8 mouse cellular contexts compared by ENCODE assay signal in genomic region chr17:24848600-24849031, GRCm38 (mm10). TPM values are rescaled to one million over a fixed set of nuclear protein-coding genes. Genes with fewer than 3 reads are reported as not detected.
DNase-seq lines count a peak whose midpoint lies in the region; ATAC-seq lines count a peak whose summit lies in the region.

No protein-coding gene starts in this region.

- no peak overlapping the region for H3K27ac ChIP-seq in embryonic facial prominence, embryonic 14.5 days (replicated peaks; ENCODE audit: low read depth, low read length)
- no peak overlapping the region for H3K27ac ChIP-seq in kidney, embryonic 14.5 days (ENCODE audit: low read depth, low read length)
- H3K27ac ChIP-seq in midbrain, embryonic 15.5 days, result no peak overlapping the region

- H3K9ac ChIP-seq in embryonic facial prominence, embryonic 14.5 days (ENCODE audit: low read depth, low read length), result no peak overlapping the region
- no peak overlapping the region; the same call in 1 of the 2 replicates for H3K9ac ChIP-seq in kidney, embryonic 14.5 days (ENCODE audit: low read depth, low read length)
- no peak overlapping the region for H3K9ac ChIP-seq in midbrain, embryonic 15.5 days

- H3K9me3 ChIP-seq in embryonic facial prominence, embryonic 14.5 days (ENCODE audit: control insufficient read depth, low read length), result no peaks in the 10 kb centered on the region
- no peaks in the 10 kb centered on the region for H3K9me3 ChIP-seq in kidney, embryonic 14.5 days (ENCODE audit: control insufficient read depth, low read length)
- H3K9me3 ChIP-seq in midbrain, embryonic 15.5 days, result no peaks in the 10 kb centered on the region

- H3K4me3 ChIP-seq in embryonic facial prominence, embryonic 14.5 days (ENCODE audit: low read depth, low read length), result peak overlapping the region; percentile 88; the same call in 1 of the 2 replicates
- H3K4me3 ChIP-seq in kidney, embryonic 14.5 days (ENCODE audit: low read length), result peak overlapping the region; percentile 85
- H3K4me3 ChIP-seq in midbrain, embryonic 15.5 days, result no peak overlapping the region

- ATAC-seq in embryonic facial prominence, embryonic 14.5 days (ENCODE audit: low read depth), result no peak
- no peak for ATAC-seq in kidney, embryonic 14.5 days (ENCODE audit: low FRiP score, low TSS enrichment)
- no peak for ATAC-seq in midbrain, embryonic 15.5 days (replicated peaks)

- peaks cover 13% of the 10 kb centered on the region for H3K4me1 ChIP-seq in embryonic facial prominence, embryonic 14.5 days (ENCODE audit: control insufficient read depth, insufficient read depth, low read length)
- H3K4me1 ChIP-seq in kidney, embryonic 14.5 days (ENCODE audit: control insufficient read depth, insufficient read depth, low read length), result peaks cover 11% of the 10 kb centered on the region
- H3K4me1 ChIP-seq in midbrain, embryonic 15.5 days, result peaks cover 26% of the 10 kb centered on the region

- H3K36me3 ChIP-seq in embryonic facial prominence, embryonic 14.5 days (ENCODE audit: control insufficient read depth, insufficient read depth, low read length), result peaks cover 10% of the 10 kb centered on the region
- H3K36me3 ChIP-seq in kidney, embryonic 14.5 days (ENCODE audit: control insufficient read depth, insufficient read depth, low read length), result peaks cover 2% of the 10 kb centered on the region; the same call in 1 of the 2 replicates
- H3K36me3 ChIP-seq in midbrain, embryonic 15.5 days (replicated peaks), result 0 out of 2 replicates have a peak, but pooled peaks cover 3% of the 10 kb centered on the region

- H3K27me3 ChIP-seq in embryonic facial prominence, embryonic 14.5 days (replicated peaks; ENCODE audit: control insufficient read depth, insufficient read depth, low read length), result peaks cover 9% of the 10 kb centered on the region; the same call in 1 of the 2 replicates
- peaks cover 8% of the 10 kb centered on the region; the same call in 1 of the 2 replicates for H3K27me3 ChIP-seq in kidney, embryonic 14.5 days (ENCODE audit: control insufficient read depth, insufficient read depth, low read length)
- H3K27me3 ChIP-seq in midbrain, embryonic 15.5 days (replicated peaks), result no peaks in the 10 kb centered on the region

- H3K4me2 ChIP-seq in embryonic facial prominence, embryonic 14.5 days (ENCODE audit: low read depth, low read length), result peak overlapping the region; percentile 65
- peak overlapping the region; percentile 84 for H3K4me2 ChIP-seq in kidney, embryonic 14.5 days (replicated peaks; ENCODE audit: low read depth, low read length)
- peak overlapping the region; percentile 95 for H3K4me2 ChIP-seq in midbrain, embryonic 15.5 days

- intact Hi-C loops in heart, postnatal 10 days (cut with DNase I), result no loop called here

- DNase-seq in heart, adult 11 months, result peak; percentile 86
- DNase-seq in heart, postnatal 10 days, result no peak
- DNase-seq in embryonic facial prominence, embryonic 14.5 days (ENCODE audit: low spot score), result no peak
- DNase-seq in right cerebral cortex, postnatal 36 days (ENCODE audit: low spot score in 2 of 2), result no peak
- no peak for DNase-seq in adrenal gland, postnatal 10 days
- DNase-seq in layer of hippocampus, postnatal 10 days (ENCODE audit: low spot score in 2 of 2), result no peak

RNA-seq across cellular contexts. Expression of gene Fahd1, which starts 1.5 kb away (rescaled TPM):
- 10 to 100 TPM; 62.4 to 66.0 TPM for total RNA-seq in heart, postnatal 10 days (2021)
- 16.2 and 20.0 TPM in 2 replicates for polyA plus RNA-seq in embryonic facial prominence, embryonic 14.5 days (2014; fragmentation: Nextera tagmentation; extraction: Ambion mirVana)
- 30.4 and 34.1 TPM in 2 replicates for polyA plus RNA-seq in kidney, embryonic 14.5 days (2014; fragmentation: Nextera tagmentation; extraction: Ambion mirVana)
- 19.1 TPM in 2 replicates for polyA plus RNA-seq in midbrain, embryonic 15.5 days (2015; fragmentation: Nextera tagmentation; extraction: Ambion mirVana)
- 10 to 100 TPM; 43.4 to 52.2 TPM for total RNA-seq in adrenal gland, postnatal 10 days (2021)
- total RNA-seq in layer of hippocampus, postnatal 10 days (2021), result 10 to 100 TPM; 15.6 to 16.2 TPM

RNA-seq across cellular contexts. Expression of gene Hagh, which starts 8.7 kb away (rescaled TPM):
- 100 to 1,000 TPM; 110 to 117 TPM for total RNA-seq in heart, postnatal 10 days (2021)
- 40.6 and 43.3 TPM in 2 replicates for polyA plus RNA-seq in embryonic facial prominence, embryonic 14.5 days (2014; fragmentation: Nextera tagmentation; extraction: Ambion mirVana)
- polyA plus RNA-seq in kidney, embryonic 14.5 days (2014; fragmentation: Nextera tagmentation; extraction: Ambion mirVana), result 46.6 and 55.4 TPM in 2 replicates
- polyA plus RNA-seq in midbrain, embryonic 15.5 days (2015; fragmentation: Nextera tagmentation; extraction: Ambion mirVana), result 61.5 and 66.8 TPM in 2 replicates
- 100 to 1,000 TPM; 132 to 147 TPM for total RNA-seq in adrenal gland, postnatal 10 days (2021)
- total RNA-seq in layer of hippocampus, postnatal 10 days (2021), result 10 to 100 TPM; 81.5 to 87.7 TPM

RNA-seq across cellular contexts. Expression of gene Igfals, which starts 17.2 kb away (rescaled TPM):
- 10 to 100 TPM in 1 of 2 experiments, 1 to 10 TPM in 1; 9.9 to 14.0 TPM for total RNA-seq in heart, postnatal 10 days (2021)
- 0.22 and 0.51 TPM in 2 replicates for polyA plus RNA-seq in embryonic facial prominence, embryonic 14.5 days (2014; fragmentation: Nextera tagmentation; extraction: Ambion mirVana)
- 0.49 and 1.0 TPM in 2 replicates for polyA plus RNA-seq in kidney, embryonic 14.5 days (2014; fragmentation: Nextera tagmentation; extraction: Ambion mirVana)
- 0.10 TPM in 1 of 2 replicates, not detected in the other for polyA plus RNA-seq in midbrain, embryonic 15.5 days (2015; fragmentation: Nextera tagmentation; extraction: Ambion mirVana)
- 10 to 100 TPM in 1 of 2 experiments, 1 to 10 TPM in 1; 9.1 to 17.1 TPM for total RNA-seq in adrenal gland, postnatal 10 days (2021)
- not detected for total RNA-seq in layer of hippocampus, postnatal 10 days (2021)

RNA-seq across cellular contexts. Expression of gene Nubp2, which starts 37.5 kb away (rescaled TPM):
- 10 to 100 TPM; 27.0 to 27.8 TPM for total RNA-seq in heart, postnatal 10 days (2021)
- 47.5 and 48.0 TPM in 2 replicates for polyA plus RNA-seq in embryonic facial prominence, embryonic 14.5 days (2014; fragmentation: Nextera tagmentation; extraction: Ambion mirVana)
- 57.1 and 61.8 TPM in 2 replicates for polyA plus RNA-seq in kidney, embryonic 14.5 days (2014; fragmentation: Nextera tagmentation; extraction: Ambion mirVana)
- 61.2 and 65.7 TPM in 2 replicates for polyA plus RNA-seq in midbrain, embryonic 15.5 days (2015; fragmentation: Nextera tagmentation; extraction: Ambion mirVana)
- total RNA-seq in adrenal gland, postnatal 10 days (2021), result 10 to 100 TPM; 42.2 to 43.7 TPM
- total RNA-seq in layer of hippocampus, postnatal 10 days (2021), result 10 to 100 TPM; 40.4 to 40.5 TPM

RNA-seq across cellular contexts. Expression of gene Spsb3, which starts 37.8 kb away (rescaled TPM):
- 10 to 100 TPM; 41.3 to 45.8 TPM for total RNA-seq in heart, postnatal 10 days (2021)
- 40.8 and 41.7 TPM in 2 replicates for polyA plus RNA-seq in embryonic facial prominence, embryonic 14.5 days (2014; fragmentation: Nextera tagmentation; extraction: Ambion mirVana)
- 32.1 and 36.8 TPM in 2 replicates for polyA plus RNA-seq in kidney, embryonic 14.5 days (2014; fragmentation: Nextera tagmentation; extraction: Ambion mirVana)
- polyA plus RNA-seq in midbrain, embryonic 15.5 days (2015; fragmentation: Nextera tagmentation; extraction: Ambion mirVana), result 94.1 and 97.2 TPM in 2 replicates
- total RNA-seq in adrenal gland, postnatal 10 days (2021), result 10 to 100 TPM; 31.5 to 35.6 TPM
- 10 to 100 TPM; 36.4 to 36.9 TPM for total RNA-seq in layer of hippocampus, postnatal 10 days (2021)

Comparison
In these comparisons a context has a peak if more than half of its experiments do, and no peak if none do; other contexts are left out.
1. RNA of gene Igfals, which starts 17.2 kb away (total RNA-seq): 9.1 to 17.1 TPM in adrenal gland, postnatal 10 days and 9.9 to 14.0 TPM in heart, postnatal 10 days; not detected in layer of hippocampus, postnatal 10 days; every median in the first group is over 4 times any median in the second.
2. Peak in every context shown above with its lines, with median percentiles within 50 percentile points of each other: H3K4me2 ChIP-seq.